Mouse (Mus musculus) gastrocnemius, adult 18-20 months (tissue): ENCODE data around the gene Tex2. TPM values are rescaled to one million over a fixed set of nuclear protein-coding genes. Genes with fewer than 3 reads are reported as not detected.
"Not testable (repeated sequence)": the region's sequence is repeated elsewhere in the genome, so short reads cannot be mapped to it uniquely, and the experiment has no call there.

ENCODE experiments used
- DNase-seq: peaks from one replicate; pipeline ENCODE4 v3.0.0; 2021; ENCODE audit warnings: low spot score
- long read RNA-seq, 2 experiments: library from polyadenylated mRNA; stranded (forward); transcript quantifications; one replicate each; pipeline ENCODE4 v2.0.0; 2021
- total RNA-seq, 2 experiments: library from RNA; stranded (reverse); gene quantifications; 2 replicates each; pipeline ENCODE4 v1.2.3; 2021

The Tex2 gene
- total RNA-seq: 10 to 100 TPM; 64.8 to 69.4 TPM
- long read RNA-seq, experiment 1, full-length matches to known transcripts: 41 of 64 reads
- long read RNA-seq, experiment 1, partial matches to known transcripts: 15 of 64 reads
- long read RNA-seq, experiment 1, other reads (novel, unspliced or antisense): 8 of 64 reads
- long read RNA-seq, experiment 2, full-length matches to known transcripts: 34 of 56 reads
- long read RNA-seq, experiment 2, partial matches to known transcripts: 10 of 56 reads
- long read RNA-seq, experiment 2, other reads (novel, unspliced or antisense): 12 of 56 reads

GRCm38 (mm10) chr11:106612961-106613637 lies at the start of gene Tex2:
TSS of gene Tex2 (minus strand) at chr11:106613423.
- peak; percentile 97 for DNase-seq

GRCm38 (mm10) chr11:106662634-106663407 lies 49.6 kb upstream of the Tex2 start:
- DNase-seq: no peak

- DNase-seq: peak; percentile 19
Measured at GRCm38 (mm10) chr11:106660453-106661081, 47.3 kb upstream of the Tex2 start.

GRCm38 (mm10) chr11:106659598-106660295 lies 46.5 kb upstream of the Tex2 start:
- DNase-seq: peak; percentile 50

GRCm38 (mm10) chr11:106658051-106658880 lies 45.0 kb upstream of the Tex2 start:
- DNase-seq: peak; percentile 86

- not testable (repeated sequence) for DNase-seq
Measured at GRCm38 (mm10) chr11:106656896-106657498, 43.8 kb upstream of the Tex2 start.

- peak; percentile 77 for DNase-seq
Measured at GRCm38 (mm10) chr11:106648347-106648746, 35.1 kb upstream of the Tex2 start.

GRCm38 (mm10) chr11:106642966-106643637 lies 29.9 kb upstream of the Tex2 start:
- DNase-seq: no peak

GRCm38 (mm10) chr11:106641580-106641979 lies 28.4 kb upstream of the Tex2 start:
- no peak for DNase-seq

GRCm38 (mm10) chr11:106640059-106640458 lies 26.8 kb upstream of the Tex2 start:
- no peak for DNase-seq

- no peak for DNase-seq
Measured at GRCm38 (mm10) chr11:106639356-106639692, 26.1 kb upstream of the Tex2 start.

- no peak for DNase-seq
Measured at GRCm38 (mm10) chr11:106638551-106639355, 25.5 kb upstream of the Tex2 start.

GRCm38 (mm10) chr11:106637754-106638153 lies 24.5 kb upstream of the Tex2 start:
- DNase-seq: no peak

- DNase-seq: no peak
Measured at GRCm38 (mm10) chr11:106635946-106636345, 22.7 kb upstream of the Tex2 start.

- not testable (repeated sequence) for DNase-seq
Measured at GRCm38 (mm10) chr11:106634175-106634574, 21.0 kb upstream of the Tex2 start.

- DNase-seq: no peak
Measured at GRCm38 (mm10) chr11:106633456-106633855, 20.2 kb upstream of the Tex2 start.

- DNase-seq: peak; percentile 66
Measured at GRCm38 (mm10) chr11:106627692-106628091, 14.5 kb upstream of the Tex2 start.

- no peak for DNase-seq
Measured at GRCm38 (mm10) chr11:106625577-106625976, 12.4 kb upstream of the Tex2 start.
